Mouse (Mus musculus): ENCODE data around the gene Zmat5. TPM values are rescaled to one million over a fixed set of nuclear protein-coding genes. Genes with fewer than 3 reads are reported as not detected.

Gene Zmat5
- polyA plus RNA-seq, 1 experiment from 2014 or later, result 62.6 TPM

DNA sequence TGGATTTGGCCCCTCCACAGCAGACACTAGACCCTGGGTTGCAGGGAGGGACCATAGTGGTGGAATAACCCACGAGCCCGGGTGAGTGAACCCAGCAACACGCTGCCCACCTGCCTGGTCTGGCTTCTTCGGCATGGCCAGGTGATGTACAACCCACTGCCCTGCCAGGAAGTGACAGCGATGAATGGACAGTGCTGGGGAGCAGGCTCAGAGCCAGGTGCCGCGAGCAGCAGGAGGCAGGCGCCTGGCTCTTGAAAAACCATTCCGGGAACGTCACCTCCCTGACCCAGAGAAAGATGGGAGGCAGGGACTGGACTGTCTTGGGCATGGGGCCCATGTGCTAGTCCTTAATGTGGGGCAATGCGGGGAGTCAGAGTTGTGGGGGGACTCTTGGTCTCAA is 50.4 kb downstream of the Zmat5 start:
- Histone ChIP-seq H3K36me3 (ENCODE audit: control insufficient read depth, insufficient read depth) (no peaks in the 10 kb centered on the region), H3K9ac (ENCODE audit: low read depth, low read length) (no peak overlapping the region), H3K4me3 (ENCODE audit: low read depth, low read length) (no peak overlapping the region), H3K4me2 (replicated peaks; ENCODE audit: low read depth) (no peak overlapping the region), H3K27me3 (replicated peaks; ENCODE audit: control insufficient read depth, insufficient read depth, low read length) (peaks cover 11% of the 10 kb centered on the region), H3K4me1 (replicated peaks; ENCODE audit: control insufficient read depth, insufficient read depth, low read length) (no peaks in the 10 kb centered on the region), H3K27ac (ENCODE audit: low read depth, low read length) (no peak overlapping the region), H3K9me3 (ENCODE audit: control insufficient read depth) (no peaks in the 10 kb centered on the region)
- no peak for ATAC-seq
- 69% methylated on average over 11 of the region's 11 CpGs for WGBS
- no peak for TF ChIP-seq CTCF (IDR thresholded peaks at IDR 0.05; ENCODE audit: low read depth)

DNA sequence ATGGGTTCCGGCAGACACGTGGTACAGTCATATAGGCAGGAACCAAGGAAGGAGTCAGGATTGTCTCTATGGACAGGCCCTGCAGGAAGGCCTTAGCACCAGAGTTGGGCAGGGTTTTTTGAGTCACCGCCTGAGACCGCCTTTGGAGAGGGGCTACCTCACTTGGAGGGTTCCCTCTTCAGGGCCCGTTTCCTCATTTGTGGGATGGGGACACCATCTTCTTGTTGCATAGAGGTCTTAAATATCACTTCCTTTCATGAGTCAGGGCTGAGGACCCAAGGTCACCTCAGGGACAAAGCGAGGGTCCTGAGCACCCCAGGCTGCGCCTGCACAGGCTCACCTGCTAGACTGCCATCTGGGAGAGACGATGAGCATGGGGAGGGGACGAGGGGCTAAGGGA is 52.0 kb downstream of the Zmat5 start:
- Histone ChIP-seq H3K4me3 (ENCODE audit: low read depth, low read length) (no peak overlapping the region), H3K9me3 (ENCODE audit: control insufficient read depth) (no peaks in the 10 kb centered on the region), H3K27me3 (replicated peaks; ENCODE audit: control insufficient read depth, insufficient read depth, low read length) (0 out of 2 replicates have a peak, but pooled peaks cover 3% of the 10 kb centered on the region), H3K4me2 (replicated peaks; ENCODE audit: low read depth) (no peak overlapping the region), H3K27ac (ENCODE audit: low read depth, low read length) (no peak overlapping the region), H3K36me3 (ENCODE audit: control insufficient read depth, insufficient read depth) (no peaks in the 10 kb centered on the region), H3K4me1 (replicated peaks; ENCODE audit: control insufficient read depth, insufficient read depth, low read length) (no peaks in the 10 kb centered on the region), H3K9ac (ENCODE audit: low read depth, low read length) (no peak overlapping the region)
- no peak for TF ChIP-seq CTCF (IDR thresholded peaks at IDR 0.05; ENCODE audit: low read depth)
- ATAC-seq, result no peak
- 76% methylated on average over 9 of the region's 9 CpGs for WGBS

DNA sequence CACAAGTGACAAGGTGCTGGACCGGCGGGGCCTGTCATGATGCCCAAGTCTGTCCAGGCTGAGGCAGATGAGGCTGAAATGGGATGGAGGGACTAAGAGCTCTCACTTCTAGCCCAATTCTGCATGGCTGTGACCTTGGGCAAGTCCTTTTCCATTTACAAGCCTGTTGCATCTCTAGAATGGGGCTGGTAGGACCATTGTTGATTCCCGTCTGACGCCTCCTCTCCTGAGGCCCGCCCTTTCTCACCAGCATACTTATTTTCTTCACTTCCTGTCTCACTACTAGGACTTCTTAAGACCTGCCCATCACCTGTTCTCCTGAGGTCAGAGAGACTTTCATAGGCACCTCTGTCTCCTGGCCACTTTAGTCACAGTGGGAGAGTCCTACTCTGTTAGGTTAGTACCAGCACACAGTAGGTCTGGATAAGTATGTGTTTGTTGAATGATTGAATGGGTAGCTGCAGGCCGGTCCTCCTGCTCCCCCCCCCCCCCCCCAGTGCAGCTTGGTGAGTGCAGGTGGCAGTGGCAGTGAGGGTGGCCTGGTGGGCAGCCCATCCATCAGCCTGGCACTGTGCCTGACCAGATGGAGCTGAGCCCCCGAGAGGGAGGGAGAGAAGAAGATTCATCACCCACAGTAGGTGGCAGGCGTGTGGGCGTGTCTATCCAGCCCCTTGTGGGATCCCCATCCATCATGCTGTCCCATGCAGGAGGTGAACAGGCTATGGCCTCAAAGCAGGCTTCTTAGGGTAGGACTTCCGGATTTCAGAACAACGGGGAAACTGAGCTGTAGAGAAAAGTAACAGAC is 52.7 kb downstream of the Zmat5 start:
- H3K9me3 ChIP-seq (ENCODE audit: control insufficient read depth), result no peaks in the 10 kb centered on the region
- ATAC-seq, result no peak
- WGBS, result 49% methylated on average over 11 of the region's 11 CpGs

DNA sequence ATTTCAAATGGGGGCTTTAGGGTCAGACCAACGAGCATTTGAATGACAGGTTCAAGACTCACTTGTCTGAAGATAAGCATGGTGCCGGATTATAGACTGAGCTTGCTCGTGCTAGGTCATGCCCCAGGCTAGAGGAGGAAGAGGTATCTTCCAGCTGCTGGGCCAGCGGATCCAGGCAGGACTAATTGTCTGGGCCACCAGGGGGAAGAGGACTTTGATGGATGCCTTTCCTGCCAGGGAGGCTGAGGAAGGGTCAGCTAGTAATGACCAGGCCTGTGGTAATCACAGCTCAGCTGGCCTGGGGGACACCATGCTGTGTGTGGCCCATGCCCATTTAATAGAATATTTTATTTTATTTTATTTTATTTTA is 53.3 kb downstream of the Zmat5 start:
- Histone ChIP-seq H3K9me3 (ENCODE audit: control insufficient read depth) (no peaks in the 10 kb centered on the region), H3K27ac (ENCODE audit: low read depth, low read length) (no peak overlapping the region), H3K9ac (ENCODE audit: low read depth, low read length) (no peak overlapping the region), H3K36me3 (ENCODE audit: control insufficient read depth, insufficient read depth) (no peaks in the 10 kb centered on the region), H3K4me2 (replicated peaks; ENCODE audit: low read depth) (no peak overlapping the region), H3K4me3 (ENCODE audit: low read depth, low read length) (no peak overlapping the region), H3K27me3 (replicated peaks; ENCODE audit: control insufficient read depth, insufficient read depth, low read length) (peaks cover 10% of the 10 kb centered on the region; the same call in 1 of the 2 replicates), H3K4me1 (replicated peaks; ENCODE audit: control insufficient read depth, insufficient read depth, low read length) (no peaks in the 10 kb centered on the region)
- TF ChIP-seq CTCF (IDR thresholded peaks at IDR 0.05; ENCODE audit: low read depth), result no peak
- 47% methylated on average over 4 of the region's 4 CpGs for WGBS
- ATAC-seq, result no peak

More for the DNA sequence above, 52.7 kb downstream of the Zmat5 start:
- Histone ChIP-seq H3K4me2 (replicated peaks; ENCODE audit: low read depth) (no peak overlapping the region), H3K36me3 (ENCODE audit: control insufficient read depth, insufficient read depth) (no peaks in the 10 kb centered on the region), H3K9ac (ENCODE audit: low read depth, low read length) (no peak overlapping the region), H3K4me3 (ENCODE audit: low read depth, low read length) (no peak overlapping the region), H3K27ac (ENCODE audit: low read depth, low read length) (no peak overlapping the region), H3K27me3 (replicated peaks; ENCODE audit: control insufficient read depth, insufficient read depth, low read length) (peaks cover 7% of the 10 kb centered on the region; the same call in 1 of the 2 replicates), H3K4me1 (replicated peaks; ENCODE audit: control insufficient read depth, insufficient read depth, low read length) (no peaks in the 10 kb centered on the region)
- TF ChIP-seq CTCF (IDR thresholded peaks at IDR 0.05; ENCODE audit: low read depth), result no peak

DNA sequence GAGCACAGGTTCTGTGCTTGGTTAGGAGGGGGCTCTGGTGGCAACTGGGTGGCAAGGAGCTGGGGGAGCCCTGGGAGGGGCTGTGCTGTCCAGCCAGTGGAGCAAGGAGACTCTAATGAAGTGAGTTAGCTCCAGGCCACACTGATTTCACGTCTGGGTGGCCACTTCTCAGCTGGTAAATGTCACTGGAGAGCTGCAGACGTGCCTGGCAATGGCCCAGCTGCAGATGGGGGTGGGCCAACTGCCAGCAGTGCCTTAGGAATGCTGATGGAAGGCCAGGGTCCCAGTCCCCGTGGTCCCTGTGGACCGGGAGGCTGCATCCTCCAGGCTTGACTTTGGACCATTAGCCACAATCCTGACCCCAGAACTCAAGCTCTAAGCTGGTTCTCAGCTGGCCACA is 56.0 kb downstream of the Zmat5 start:
- 42% methylated on average over 4 of the region's 4 CpGs for WGBS
- H3K4me1 ChIP-seq (replicated peaks; ENCODE audit: control insufficient read depth, insufficient read depth, low read length), result no peaks in the 10 kb centered on the region
- H3K27ac ChIP-seq (ENCODE audit: low read depth, low read length), result no peak overlapping the region
- no peaks in the 10 kb centered on the region for H3K9me3 ChIP-seq (ENCODE audit: control insufficient read depth)
- H3K9ac ChIP-seq (ENCODE audit: low read depth, low read length), result no peak overlapping the region
- H3K4me2 ChIP-seq (replicated peaks; ENCODE audit: low read depth), result no peak overlapping the region
- no peak overlapping the region for H3K4me3 ChIP-seq (ENCODE audit: low read depth, low read length)
- H3K36me3 ChIP-seq (ENCODE audit: control insufficient read depth, insufficient read depth), result no peaks in the 10 kb centered on the region
- peaks cover 9% of the 10 kb centered on the region; the same call in 1 of the 2 replicates for H3K27me3 ChIP-seq (replicated peaks; ENCODE audit: control insufficient read depth, insufficient read depth, low read length)
- no peak for TF ChIP-seq CTCF (IDR thresholded peaks at IDR 0.05; ENCODE audit: low read depth)
- ATAC-seq, result no peak

DNA sequence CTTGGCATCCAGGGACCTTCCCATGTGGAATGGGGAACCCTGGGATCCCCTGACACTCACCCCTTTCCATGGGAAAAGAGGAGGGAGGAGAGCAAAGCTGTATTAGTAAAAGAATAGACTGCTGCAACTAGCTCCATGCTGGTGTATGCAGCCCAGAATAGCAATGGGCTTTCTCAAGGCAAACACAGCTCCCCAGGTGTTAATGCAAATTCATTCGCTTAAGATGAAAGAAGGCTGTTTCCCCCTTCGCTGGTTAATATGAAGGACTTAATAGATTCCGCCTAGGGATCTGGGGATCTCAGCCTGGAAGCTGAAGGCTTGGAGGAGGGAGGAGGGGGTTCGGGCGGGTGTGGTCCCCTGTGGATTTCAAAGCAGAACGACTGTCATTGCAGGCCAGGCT is 57.5 kb downstream of the Zmat5 start:
- 12% methylated on average over 6 of the region's 6 CpGs for WGBS
- no peak for ATAC-seq
- no peak overlapping the region for H3K4me2 ChIP-seq (replicated peaks; ENCODE audit: low read depth)
- peaks cover 9% of the 10 kb centered on the region; the same call in 1 of the 2 replicates for H3K27me3 ChIP-seq (replicated peaks; ENCODE audit: control insufficient read depth, insufficient read depth, low read length)
- no peak for TF ChIP-seq CTCF (IDR thresholded peaks at IDR 0.05; ENCODE audit: low read depth)
- H3K36me3 ChIP-seq (ENCODE audit: control insufficient read depth, insufficient read depth), result no peaks in the 10 kb centered on the region
- no peak overlapping the region for H3K27ac ChIP-seq (ENCODE audit: low read depth, low read length)
- no peak overlapping the region for H3K4me3 ChIP-seq (ENCODE audit: low read depth, low read length)
- no peaks in the 10 kb centered on the region for H3K4me1 ChIP-seq (replicated peaks; ENCODE audit: control insufficient read depth, insufficient read depth, low read length)
- H3K9ac ChIP-seq (ENCODE audit: low read depth, low read length), result no peak overlapping the region
- H3K9me3 ChIP-seq (ENCODE audit: control insufficient read depth), result no peaks in the 10 kb centered on the region

All from intestine, postnatal 0 days (tissue).